Mouse (Mus musculus): Measurements from ENCODE around the gene Neurl2.

Neurl2 gene

GRCm38 (mm10) chr2:164787032-164787431 lies 46.2 kb downstream of the Neurl2 start:
- no peak for DNase-seq (ENCODE audit: extremely low read depth, low read depth)

DNA sequence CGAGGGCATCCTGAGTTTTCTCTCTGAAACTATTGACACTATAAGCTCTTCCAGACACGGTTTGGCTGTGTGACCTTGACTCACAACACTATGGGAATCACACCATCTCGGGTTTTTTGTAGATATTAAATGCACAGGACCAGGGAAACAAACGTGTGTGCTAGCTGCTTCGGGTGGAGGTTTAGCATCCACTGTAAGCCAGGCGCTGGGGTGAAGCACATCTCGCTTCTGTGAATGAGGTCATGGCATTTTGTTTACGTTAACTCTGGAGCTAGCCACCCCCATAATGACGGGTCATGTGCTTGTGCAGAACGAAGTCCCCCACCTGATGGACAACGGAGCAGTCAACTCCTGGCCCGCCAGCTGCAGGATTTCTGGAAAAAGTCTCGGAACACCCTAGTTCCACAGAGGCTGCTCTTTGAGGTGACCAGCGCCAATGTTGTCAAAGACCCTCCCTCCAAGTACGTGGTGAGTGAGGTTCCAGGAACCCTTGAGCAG lies 46.8 kb downstream of the Neurl2 start:
- no peak for DNase-seq (ENCODE audit: extremely low read depth, low read depth)

GRCm38 (mm10) chr2:164785481-164786387 lies 47.5 kb downstream of the Neurl2 start, which contains the start of gene Snx21:
Snx21 (plus strand) TSS chr2:164785823.
- DNase-seq (ENCODE audit: extremely low read depth, low read depth): peak; percentile 40

DNA sequence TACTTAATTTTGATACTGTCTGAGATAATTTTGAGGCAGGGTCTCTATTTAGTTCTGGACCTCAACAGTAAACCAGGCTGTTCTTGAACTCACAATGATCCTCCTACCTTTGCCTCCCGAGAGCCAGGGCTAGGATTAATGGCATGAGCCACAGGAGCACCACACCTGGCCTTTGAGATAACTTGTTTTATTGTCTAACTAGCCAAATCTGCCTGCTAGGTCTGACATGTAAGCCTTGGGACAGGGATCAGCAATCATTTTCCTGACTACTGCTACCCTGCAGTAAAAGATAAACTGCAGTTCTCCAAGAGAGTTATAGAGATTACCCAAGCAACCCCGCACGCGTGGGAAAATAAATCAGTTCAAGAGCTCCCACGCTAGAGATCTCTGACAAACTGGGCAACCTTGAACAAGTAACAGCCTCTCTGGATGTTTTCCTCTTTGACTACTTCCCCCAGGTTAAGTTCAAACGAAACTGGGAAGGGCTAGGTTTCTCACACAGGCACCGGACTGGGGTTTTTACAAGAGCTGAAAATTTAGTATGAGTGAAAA lies 48.3 kb downstream of the Neurl2 start:
- DNase-seq (ENCODE audit: extremely low read depth, low read depth): no peak

DNA sequence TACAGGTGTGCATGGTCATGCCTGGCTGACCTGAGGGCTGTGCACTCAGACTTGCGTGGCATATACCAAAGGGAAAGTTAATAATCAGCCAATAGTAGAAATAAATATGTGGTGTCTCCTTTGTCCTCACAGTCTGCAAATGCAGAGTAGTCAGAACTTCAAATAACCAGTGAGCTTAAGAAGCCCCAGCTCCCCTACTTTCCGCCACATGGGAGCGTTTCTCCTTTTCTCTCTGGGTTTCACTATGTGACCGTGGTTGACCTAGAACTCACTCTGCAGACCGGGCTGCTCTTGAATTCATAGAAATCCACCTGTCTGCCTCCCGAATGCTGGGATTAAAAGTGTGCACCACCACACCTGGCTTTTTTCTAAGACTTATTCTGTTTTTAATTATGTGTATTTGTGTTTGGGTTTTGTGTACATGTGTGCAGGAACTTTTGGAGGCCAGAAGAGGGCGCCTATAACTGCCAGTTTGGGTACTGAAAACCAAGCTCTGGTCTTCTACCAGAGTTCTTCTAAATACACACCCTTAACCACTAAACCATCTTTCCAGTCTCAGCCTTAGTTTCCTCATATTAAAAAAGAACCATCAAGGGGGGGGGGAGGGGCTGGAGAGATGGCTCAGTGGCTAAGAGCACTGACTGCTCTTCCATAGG lies 49.2 kb downstream of the Neurl2 start:
- DNase-seq (ENCODE audit: extremely low read depth, low read depth): peak; percentile 57

DNA sequence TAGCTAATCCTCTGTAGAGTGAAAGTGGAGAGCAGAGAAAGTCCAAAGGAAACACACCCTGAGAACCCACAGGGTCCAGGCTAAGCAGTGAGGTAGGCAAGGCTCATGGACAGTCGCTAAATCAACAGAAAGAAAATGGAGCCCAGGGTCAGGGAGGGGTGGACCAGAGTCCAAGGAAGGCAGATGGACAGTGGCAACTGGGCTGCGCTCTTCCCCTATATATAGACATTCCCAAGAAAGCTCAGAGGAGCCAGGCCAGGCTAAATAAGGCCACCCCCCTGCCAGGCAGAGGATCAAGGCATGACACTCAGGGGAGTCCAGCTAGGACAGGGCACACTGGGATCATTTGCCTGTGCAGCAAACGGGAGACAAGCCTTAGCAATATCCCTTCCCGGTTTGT lies 51.4 kb downstream of the Neurl2 start:
- no peak for DNase-seq (ENCODE audit: extremely low read depth, low read depth)
